Mouse (Mus musculus) layer of hippocampus, adult 8-10 months (tissue): Measurements from ENCODE around the gene Pla2g4a. TPM values are rescaled to one million over a fixed set of nuclear protein-coding genes. Genes with fewer than 3 reads are reported as not detected.

Experiments
- DNase-seq, 2 experiments: peaks; one replicate each; pipeline ENCODE4 v3.0.0; 2022; ENCODE audit warnings: low spot score in 2 of 2
- total RNA-seq, 4 experiments: library from RNA; stranded (reverse); gene quantifications; 2 replicates each; pipeline ENCODE4 v1.2.4; 2022

Gene Pla2g4a
- 1 to 10 TPM; 2.7 to 5.2 (median 3.9) TPM for total RNA-seq

- DNase-seq = peak in 1 of 2 experiments; percentile 3
These were observed at the start of gene Pla2g4a for GRCm38 (mm10) chr1:149960734-149961424. Pla2g4a (minus strand) TSS chr1:149961290.

DNA sequence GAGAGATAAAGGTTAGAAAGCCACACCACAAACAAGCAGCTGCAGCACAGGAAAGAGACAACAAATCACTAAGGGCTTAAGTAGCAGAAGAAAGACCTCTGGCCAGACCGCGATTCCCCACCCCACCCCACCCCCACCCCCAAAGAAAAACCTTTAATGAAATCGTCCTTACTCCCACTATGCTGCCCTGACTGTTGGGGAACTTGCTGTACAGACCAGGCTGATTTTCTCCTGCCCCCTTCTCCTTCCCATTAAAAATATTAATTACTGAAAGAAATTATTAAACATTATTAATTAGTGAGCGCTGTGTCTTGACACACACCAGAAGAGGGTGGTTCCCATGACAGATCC, 49.5 kb upstream of the Pla2g4a start:
- no peak for DNase-seq

- no peak for DNase-seq
These were observed 49.0 kb upstream of the Pla2g4a start for GRCm38 (mm10) chr1:150009968-150010628.

DNA sequence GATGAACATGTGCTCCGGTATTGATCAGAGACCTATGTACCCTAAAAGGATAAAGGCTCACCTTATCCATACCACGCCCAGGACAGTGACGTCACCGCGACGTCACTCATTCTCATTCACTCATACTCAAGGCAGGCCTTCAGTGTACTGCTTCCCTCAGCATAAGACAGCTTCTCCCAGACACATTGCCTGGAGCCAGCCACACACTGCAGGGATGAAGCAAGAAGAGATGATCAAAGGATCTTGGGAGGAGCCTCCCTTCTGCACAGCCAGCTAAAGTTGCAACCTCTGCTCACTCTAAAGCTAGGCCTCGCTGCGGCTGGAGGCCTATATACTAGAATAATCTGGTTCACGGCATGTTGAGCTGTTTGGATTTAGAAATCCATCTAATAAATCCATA, 48.0 kb upstream of the Pla2g4a start:
- DNase-seq = no peak

DNA sequence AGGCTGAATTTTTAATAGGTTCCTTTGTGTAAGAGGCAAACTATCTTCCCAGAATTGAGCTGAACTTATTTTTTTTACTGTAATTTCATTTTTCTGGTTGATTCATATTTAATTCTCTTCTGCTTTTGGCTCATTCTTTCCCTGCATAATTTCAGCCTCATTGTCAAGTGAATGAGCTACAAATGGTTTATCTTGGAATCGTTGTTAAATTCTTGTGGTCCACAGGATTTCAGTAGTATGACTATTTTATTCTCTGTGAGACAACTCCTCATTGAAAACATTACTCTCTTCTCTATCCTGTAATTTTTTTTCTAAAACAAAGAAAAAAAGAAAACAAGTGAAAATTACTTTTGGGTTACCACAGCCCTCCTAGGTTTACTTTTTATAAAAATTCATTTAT, 14.5 kb upstream of the Pla2g4a start:
- no peak for DNase-seq

DNA sequence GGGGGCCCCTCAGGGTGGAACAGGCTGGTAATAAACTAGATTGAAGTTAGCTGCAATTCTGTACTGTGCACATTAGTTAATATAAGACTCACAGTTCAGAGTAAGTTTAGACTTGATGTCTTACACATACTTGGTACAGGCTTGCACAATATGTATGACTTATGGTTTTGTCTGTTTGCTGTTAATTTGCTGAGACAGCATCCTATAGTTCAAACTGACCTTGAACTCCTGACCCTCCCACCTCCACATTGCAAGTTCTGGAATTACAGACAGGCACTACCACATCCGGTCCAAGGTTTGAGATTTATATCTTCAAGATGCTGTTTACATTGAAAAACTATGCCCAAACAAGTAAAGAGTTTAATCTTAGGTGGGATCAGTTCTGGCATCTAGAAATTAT, 4.7 kb upstream of the Pla2g4a start:
- DNase-seq = no peak

DNA sequence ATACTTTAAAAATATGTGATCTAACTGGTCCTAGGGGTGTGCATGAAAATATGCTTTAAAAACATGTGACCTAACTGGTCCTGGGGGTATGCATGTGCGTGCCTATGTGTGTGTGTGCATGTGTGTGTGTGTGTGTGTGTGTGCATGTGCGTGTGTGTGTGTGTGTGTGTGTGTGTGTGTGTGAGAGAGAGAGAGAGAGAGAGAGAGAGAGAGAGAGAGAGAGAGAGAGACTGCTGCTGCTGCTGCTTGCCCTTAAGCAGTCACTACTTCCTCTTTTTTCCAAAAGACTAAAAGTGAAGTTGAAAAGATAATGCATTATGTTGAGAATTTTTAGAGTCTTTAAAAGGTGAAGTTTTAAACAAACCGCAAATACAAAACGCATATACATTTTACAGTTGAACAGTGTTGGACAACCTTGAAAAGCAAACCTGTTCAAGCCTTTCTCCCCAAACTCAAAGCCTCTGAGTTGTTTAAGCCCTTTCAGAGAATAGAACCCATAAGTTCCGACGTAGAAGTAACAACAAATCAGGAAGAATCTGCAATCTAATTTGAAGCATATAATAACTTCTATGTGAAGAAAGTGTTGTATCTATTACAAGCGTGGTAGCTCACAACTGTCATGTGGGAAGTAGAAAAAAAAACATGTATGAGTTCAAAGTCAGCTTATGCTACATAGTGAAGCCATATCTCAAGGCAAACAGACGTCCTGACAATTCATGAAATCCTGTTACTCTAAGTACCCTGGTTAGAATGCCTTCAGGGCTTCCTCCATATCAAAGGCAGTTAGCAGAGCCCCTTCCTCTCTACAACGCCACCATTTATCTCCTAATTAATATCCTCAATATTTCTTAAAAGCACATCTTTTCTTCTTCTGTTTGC, 574 bp upstream of the Pla2g4a start:
- no peak for DNase-seq

DNA sequence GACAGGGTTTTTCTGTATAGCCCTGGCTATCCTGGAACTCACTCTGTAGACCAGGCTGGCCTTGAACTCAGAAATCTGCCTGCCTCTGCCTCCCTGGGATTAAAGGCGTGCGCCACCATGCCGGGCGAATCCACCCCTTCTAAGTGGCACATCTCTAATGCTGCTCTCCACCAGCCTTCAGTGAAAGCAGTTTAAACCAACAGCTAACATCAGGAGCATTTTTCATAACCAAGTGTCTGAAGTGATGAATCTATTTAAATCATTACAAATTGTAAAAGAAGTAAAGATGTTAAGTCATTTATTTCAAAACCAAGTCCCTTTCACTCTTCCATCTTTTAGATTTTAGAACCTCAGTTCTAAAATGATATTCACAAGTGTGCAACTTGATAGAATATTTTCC, 839 bp downstream of the Pla2g4a start:
- no peak for DNase-seq

GRCm38 (mm10) chr1:149959069-149959468, 2.0 kb downstream of the Pla2g4a start:
- DNase-seq = no peak

GRCm38 (mm10) chr1:149955482-149955881, 5.6 kb downstream of the Pla2g4a start:
- DNase-seq = no peak

DNA sequence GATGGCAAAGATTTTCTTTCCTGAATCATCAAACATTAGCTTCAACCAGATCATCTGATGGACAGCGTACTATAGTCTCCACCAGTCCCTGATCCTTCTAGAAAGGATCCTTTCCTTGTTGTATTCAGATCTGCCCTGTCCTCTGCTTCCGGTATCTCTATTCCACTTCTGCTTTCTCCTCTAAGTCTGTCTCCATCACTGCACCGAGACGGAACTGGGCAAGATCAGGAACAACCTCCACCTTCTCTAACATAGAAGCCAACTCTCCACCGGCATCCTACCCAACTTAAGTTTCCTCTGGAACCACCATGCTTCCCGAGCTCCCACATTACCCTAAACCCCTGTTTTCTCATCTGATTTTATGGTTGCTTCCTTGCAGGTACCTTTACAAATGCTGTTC, 7.1 kb downstream of the Pla2g4a start:
- DNase-seq = no peak

DNA sequence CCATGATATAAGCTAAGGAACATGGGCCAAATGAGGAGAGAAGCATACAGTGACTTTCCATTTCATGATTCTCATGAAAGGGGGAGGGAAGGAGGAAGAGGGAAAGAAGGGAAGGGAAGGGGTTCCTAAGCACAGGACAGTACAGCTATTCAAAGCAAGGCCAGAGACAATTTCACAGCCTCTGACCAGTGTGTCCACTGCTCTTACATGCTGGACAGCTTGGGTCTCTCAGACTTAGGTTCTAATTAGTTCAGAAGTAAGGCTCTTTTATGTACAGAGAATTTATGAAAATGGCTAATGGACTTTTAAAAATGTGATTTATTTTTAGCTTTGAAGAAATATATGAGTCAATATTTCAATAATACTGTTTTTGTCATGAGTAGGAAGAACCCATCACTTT, 9.0 kb downstream of the Pla2g4a start:
- no peak for DNase-seq

- DNase-seq = no peak
These were observed 10.4 kb downstream of the Pla2g4a start for GRCm38 (mm10) chr1:149950656-149951055.

DNA sequence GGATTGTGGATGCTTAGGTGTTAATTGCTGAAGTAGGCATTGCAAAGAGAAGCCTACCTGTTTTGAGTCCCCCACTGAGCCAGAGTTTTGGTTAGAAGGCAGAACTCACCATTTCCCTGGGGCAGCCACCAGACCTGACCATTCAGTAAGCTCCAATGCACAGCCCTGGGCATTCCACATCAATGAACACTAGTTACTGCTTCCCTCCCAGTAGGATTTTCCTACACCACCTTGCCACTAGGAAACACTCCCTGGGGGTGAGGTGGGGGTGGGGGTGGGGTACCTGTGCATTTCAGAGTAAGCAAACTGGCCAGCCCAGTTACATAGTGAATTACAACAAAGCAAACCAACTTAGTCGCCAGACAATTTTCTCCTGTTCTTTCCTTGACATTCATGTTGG, 10.8 kb downstream of the Pla2g4a start:
- no peak for DNase-seq

DNA sequence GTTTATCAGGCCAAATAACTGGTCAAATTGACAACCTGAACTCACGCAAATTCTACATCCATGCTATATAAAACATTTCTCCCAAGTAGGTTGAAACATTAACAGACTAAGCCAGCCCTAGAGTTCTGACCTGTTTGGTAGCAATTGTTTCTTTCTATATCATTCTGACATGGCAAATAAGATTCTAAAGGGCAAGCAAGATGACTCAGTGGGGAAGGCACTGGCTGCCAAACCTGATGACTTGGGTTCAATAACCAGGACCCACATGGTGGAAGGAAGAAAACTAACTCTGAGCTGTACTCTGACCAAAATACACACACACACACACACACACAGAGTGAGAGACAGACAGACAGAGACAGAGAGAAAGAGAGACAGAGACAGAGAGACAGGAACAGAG, 11.8 kb downstream of the Pla2g4a start:
- DNase-seq = no peak

GRCm38 (mm10) chr1:149948066-149948825, 12.8 kb downstream of the Pla2g4a start:
- DNase-seq = no peak

- DNase-seq = no peak
These were observed 14.1 kb downstream of the Pla2g4a start for GRCm38 (mm10) chr1:149946993-149947392.

DNA sequence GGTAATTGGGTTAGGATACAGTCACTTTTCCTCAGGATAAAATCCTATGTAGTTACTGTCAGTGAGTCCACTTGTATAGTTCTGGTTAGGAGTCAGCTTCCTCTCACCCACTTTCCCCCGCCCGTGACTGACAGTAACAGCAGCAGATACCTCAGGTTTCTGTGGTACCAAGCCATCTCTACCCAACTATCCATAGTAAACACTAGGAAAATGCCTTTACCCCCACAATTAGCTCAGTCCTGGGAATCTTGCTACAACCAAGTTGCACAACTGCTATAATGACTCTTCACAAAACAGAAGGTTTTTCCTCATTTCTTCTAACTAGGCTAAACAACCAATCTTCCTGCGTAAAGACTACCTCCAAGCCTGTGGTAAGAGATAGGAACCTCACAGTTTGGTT, 14.7 kb downstream of the Pla2g4a start:
- no peak for DNase-seq

- no peak for DNase-seq
These were observed 17.5 kb downstream of the Pla2g4a start for GRCm38 (mm10) chr1:149943611-149944010.

- DNase-seq = no peak
These were observed 20.8 kb downstream of the Pla2g4a start for GRCm38 (mm10) chr1:149940301-149940700.

GRCm38 (mm10) chr1:149939261-149940032, 21.6 kb downstream of the Pla2g4a start:
- DNase-seq = no peak
